Mouse (Mus musculus) lung, embryonic 14.5 days (tissue): ENCODE data around the gene Dusp16. TPM values are rescaled to one million over a fixed set of nuclear protein-coding genes. Genes with fewer than 3 reads are reported as not detected.

ENCODE experiments used
- ATAC-seq: fragments of 200-750 bp; cut with Nextera tagmentation; 2 replicates; pipeline ENCODE4 v1.8.0; 2017; ENCODE audit warnings: mild to moderate bottlenecking, moderate TSS enrichment, moderate library complexity; ENCODE audit not compliant: insufficient read depth
- DNase-seq: peaks from one replicate; pipeline ENCODE4 v3.0.0-alpha.2; 2015
- H3K27ac ChIP-seq: fragments of 300-500 bp; sonication (generic); 2 replicates; pipeline ENCODE4 v1.5.1; 2014; ENCODE audit warnings: low read depth, mild to moderate bottlenecking, moderate library complexity
- H3K27me3 ChIP-seq: fragments of 300-500 bp; sonication (generic); 2 replicates; pipeline ENCODE4 v1.6.1; 2014; ENCODE audit warnings: low read length, control low read depth; ENCODE audit not compliant: insufficient read depth
- H3K36me3 ChIP-seq: fragments of 300-500 bp; sonication (generic); 2 replicates; pipeline ENCODE4 v1.6.1; 2014; ENCODE audit warnings: control low read depth; ENCODE audit not compliant: insufficient read depth
- H3K4me1 ChIP-seq: fragments of 300-500 bp; sonication (generic); 2 replicates; pipeline ENCODE4 v1.6.1; 2014; ENCODE audit warnings: antibody characterized with exemption, control low read depth; ENCODE audit not compliant: insufficient read depth
- H3K4me2 ChIP-seq: fragments of 300-500 bp; sonication (generic); 2 replicates; pipeline ENCODE4 v1.6.1; 2014; ENCODE audit warnings: mild to moderate bottlenecking
- H3K4me3 ChIP-seq: fragments of 300-500 bp; sonication (generic); 2 replicates; pipeline ENCODE4 v1.5.1; 2014; ENCODE audit warnings: low read depth, low read length
- H3K9ac ChIP-seq: fragments of 300-500 bp; sonication (generic); 2 replicates; pipeline ENCODE4 v1.6.1; 2014
- H3K9me3 ChIP-seq: fragments of 300-500 bp; sonication (generic); 2 replicates; pipeline ENCODE4 v1.6.1; 2016; ENCODE audit warnings: low read depth, low read length, control low read depth
- CTCF ChIP-seq: IDR thresholded peaks from 2 replicates; pipeline ENCODE4 v1.5.1; 2016; ENCODE audit warnings: antibody characterized with exemption, low read depth
- WGBS: fragments of 180-500 bp; shearing (Covaris S2); extraction: QIAGEN DNeasy Blood & Tissue Kit; methylation state at CpG from one replicate; pipeline ENCODE4 v1.1.7; 2014; 5-methylcytosine and 5-hydroxymethylcytosine counted together
- polyA plus RNA-seq: library from polyadenylated mRNA; unstranded; fragments of >200 nt; fragmentation: Nextera tagmentation; extraction: Ambion mirVana; gene quantifications from 2 replicates; pipeline ENCODE4 v1.2.1, GENCODE M21; 2014

Gene Dusp16
- polyA plus RNA-seq, 1 experiment from 2014 or later, result 12.9 TPM

GRCm38 (mm10) chr6:134753858-134754257, 38.6 kb downstream of the Dusp16 start:
- ATAC-seq (no peak), DNase-seq (no peak)
- H3K27me3 ChIP-seq, result no peaks in the 10 kb centered on the region
- no peak overlapping the region for H3K9ac ChIP-seq
- H3K4me1 ChIP-seq, result no peaks in the 10 kb centered on the region
- no peak for TF ChIP-seq CTCF
- no peak overlapping the region for H3K4me3 ChIP-seq
- no peaks in the 10 kb centered on the region for H3K9me3 ChIP-seq
- 94% methylated on average over 11 of the region's 11 CpGs for whole genome bisulfite sequencing
- H3K36me3 ChIP-seq, result no peaks in the 10 kb centered on the region
- no peak overlapping the region for H3K27ac ChIP-seq
- H3K4me2 ChIP-seq, result no peak overlapping the region

GRCm38 (mm10) chr6:134753412-134753811, 39.0 kb downstream of the Dusp16 start:
- Histone ChIP-seq H3K4me1 (no peaks in the 10 kb centered on the region), H3K9ac (no peak overlapping the region), H3K4me3 (no peak overlapping the region), H3K4me2 (no peak overlapping the region), H3K27me3 (no peaks in the 10 kb centered on the region), H3K36me3 (no peaks in the 10 kb centered on the region), H3K9me3 (no peaks in the 10 kb centered on the region), H3K27ac (no peak overlapping the region)
- DNase-seq (no peak), ATAC-seq (no peak)
- WGBS, result 91% methylated on average over 4 of the region's 4 CpGs
- TF ChIP-seq CTCF, result no peak

DNA sequence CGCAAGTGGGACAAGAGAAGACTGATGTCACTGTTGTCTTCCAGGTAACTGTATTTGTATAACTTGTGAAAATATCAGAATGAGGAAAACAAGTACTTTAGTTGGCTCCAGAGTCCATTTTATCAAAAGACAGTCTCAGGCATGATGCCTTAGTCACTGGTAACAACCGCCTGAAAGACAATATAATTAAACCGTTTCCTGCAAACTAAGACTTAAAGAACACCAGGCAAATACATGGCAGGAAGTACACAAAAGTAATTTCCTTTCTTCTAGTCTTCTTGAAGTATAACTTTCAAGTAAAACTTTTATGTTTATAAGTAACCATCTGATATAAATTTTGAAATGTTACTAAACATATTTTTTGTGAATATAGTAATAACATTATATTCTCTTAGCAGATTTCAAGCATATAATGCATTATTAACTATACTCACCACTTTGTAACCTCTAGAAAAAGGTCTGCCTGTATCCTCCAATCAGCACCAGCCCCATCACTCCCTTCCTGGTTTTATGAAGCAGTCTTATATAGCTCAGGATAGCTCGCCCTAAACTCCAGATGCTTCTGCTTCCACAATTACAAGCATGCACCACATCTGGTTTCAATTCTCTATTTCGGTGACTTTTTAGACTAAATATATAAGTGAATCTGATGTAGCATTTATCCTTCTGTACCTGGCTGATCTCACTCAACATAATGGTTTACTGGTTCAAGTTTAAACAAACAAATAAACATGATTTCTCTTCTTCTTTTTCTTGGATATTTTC, 40.4 kb downstream of the Dusp16 start:
- no peak overlapping the region for H3K27ac ChIP-seq
- H3K4me2 ChIP-seq, result no peak overlapping the region
- H3K27me3 ChIP-seq, result no peaks in the 10 kb centered on the region
- no peaks in the 10 kb centered on the region for H3K4me1 ChIP-seq
- H3K36me3 ChIP-seq, result no peaks in the 10 kb centered on the region
- no peaks in the 10 kb centered on the region for H3K9me3 ChIP-seq
- DNase-seq (no peak), ATAC-seq (no peak)
- 78% methylated on average over 5 of the region's 5 CpGs for WGBS
- H3K9ac ChIP-seq, result no peak overlapping the region
- no peak overlapping the region for H3K4me3 ChIP-seq
- TF ChIP-seq CTCF, result no peak

GRCm38 (mm10) chr6:134751087-134751486, 41.3 kb downstream of the Dusp16 start:
- no peak overlapping the region for H3K4me2 ChIP-seq
- ATAC-seq (no peak), DNase-seq (no peak)
- WGBS, result 88% methylated on average over 4 of the region's 4 CpGs
- no peak overlapping the region for H3K27ac ChIP-seq
- no peak for TF ChIP-seq CTCF
- no peaks in the 10 kb centered on the region for H3K36me3 ChIP-seq
- H3K9ac ChIP-seq, result no peak overlapping the region
- H3K9me3 ChIP-seq, result no peaks in the 10 kb centered on the region
- H3K4me3 ChIP-seq, result no peak overlapping the region
- no peaks in the 10 kb centered on the region for H3K4me1 ChIP-seq
- no peaks in the 10 kb centered on the region for H3K27me3 ChIP-seq

DNA sequence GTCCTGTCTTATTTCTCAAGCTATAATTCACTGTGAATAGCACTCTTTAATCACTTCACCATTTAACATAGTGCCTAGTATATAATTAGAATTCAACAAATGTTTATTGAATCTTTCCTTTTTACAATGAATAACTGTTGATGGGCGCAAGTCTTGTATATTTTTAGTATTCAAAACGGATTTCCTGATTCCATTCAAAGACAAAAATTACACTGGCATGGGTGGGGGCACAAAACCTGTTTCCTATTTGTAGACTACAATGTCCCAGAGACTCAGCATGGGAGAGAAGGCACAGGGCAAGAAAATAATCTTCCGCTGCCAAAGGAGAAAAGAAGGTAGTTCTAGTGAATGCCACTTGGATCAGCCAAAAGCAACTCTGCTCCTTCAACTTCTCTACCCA, 44.3 kb downstream of the Dusp16 start:
- H3K4me2 ChIP-seq, result no peak overlapping the region
- no peaks in the 10 kb centered on the region for H3K9me3 ChIP-seq
- DNase-seq (peak; percentile 31), ATAC-seq (no peak)
- H3K4me3 ChIP-seq, result no peak overlapping the region
- H3K9ac ChIP-seq, result no peak overlapping the region
- 83% methylated on average over 3 of the region's 3 CpGs for WGBS
- H3K27ac ChIP-seq, result no peak overlapping the region
- H3K27me3 ChIP-seq, result no peaks in the 10 kb centered on the region
- no peaks in the 10 kb centered on the region for H3K4me1 ChIP-seq
- no peaks in the 10 kb centered on the region for H3K36me3 ChIP-seq
- no peak for TF ChIP-seq CTCF

DNA sequence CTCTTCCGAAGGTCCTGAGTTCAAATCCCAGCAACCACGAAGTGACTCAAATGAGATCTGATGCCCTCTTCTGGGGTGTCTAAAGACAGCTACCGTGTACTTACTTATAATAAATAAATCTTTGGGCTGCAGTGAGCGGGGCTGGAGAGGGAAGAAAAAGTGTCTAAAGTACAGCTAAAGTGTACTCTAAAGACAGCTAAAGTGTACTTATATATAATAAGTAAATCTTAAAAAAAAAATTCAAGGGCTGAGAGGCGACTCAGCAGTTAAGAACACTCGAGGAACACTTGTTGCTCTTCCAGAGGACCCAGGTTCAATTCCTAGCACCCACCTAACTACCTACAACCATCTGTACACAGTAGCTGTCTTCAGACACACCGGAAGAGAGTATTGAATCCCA, 46.5 kb downstream of the Dusp16 start:
- no peaks in the 10 kb centered on the region for H3K36me3 ChIP-seq
- WGBS, result 78% methylated on average over 7 of the region's 7 CpGs

GRCm38 (mm10) chr6:134743568-134743967, 48.9 kb downstream of the Dusp16 start:
- Histone ChIP-seq H3K4me1 (no peaks in the 10 kb centered on the region), H3K27me3 (no peaks in the 10 kb centered on the region), H3K9me3 (no peaks in the 10 kb centered on the region), H3K36me3 (peaks cover 3% of the 10 kb centered on the region; the same call in 1 of the 2 replicates), H3K4me3 (no peak overlapping the region), H3K4me2 (no peak overlapping the region), H3K9ac (no peak overlapping the region), H3K27ac (no peak overlapping the region)
- no peak for TF ChIP-seq CTCF
- ATAC-seq (no peak), DNase-seq (no peak)

More for the DNA sequence above, 46.5 kb downstream of the Dusp16 start:
- TF ChIP-seq CTCF, result no peak
- no peak overlapping the region for H3K27ac ChIP-seq
- no peaks in the 10 kb centered on the region for H3K9me3 ChIP-seq
- H3K4me1 ChIP-seq, result no peaks in the 10 kb centered on the region
- H3K9ac ChIP-seq, result no peak overlapping the region
- H3K4me2 ChIP-seq, result no peak overlapping the region
- no peak overlapping the region for H3K4me3 ChIP-seq
- DNase-seq (no peak), ATAC-seq (no peak)
- no peaks in the 10 kb centered on the region for H3K27me3 ChIP-seq
